Mouse (Mus musculus) mouse trophoblast stem cell (cell line): ENCODE measurements around the gene Chn2.

Experiments used
- in situ Hi-C, 2 experiments: fragments of 300-500 bp; cut with MseI, MboI; formaldehyde crosslinking; loops; 2 replicates in 1 of 2; 3 replicates in 1 of 2; pipeline ENCODE4 v1.15.1; 2025

The Chn2 gene

GRCm38 (mm10) chr6:54330166-54330565, 290.8 kb downstream of the Chn2 start:
- in situ Hi-C loops: no loop called here

DNA sequence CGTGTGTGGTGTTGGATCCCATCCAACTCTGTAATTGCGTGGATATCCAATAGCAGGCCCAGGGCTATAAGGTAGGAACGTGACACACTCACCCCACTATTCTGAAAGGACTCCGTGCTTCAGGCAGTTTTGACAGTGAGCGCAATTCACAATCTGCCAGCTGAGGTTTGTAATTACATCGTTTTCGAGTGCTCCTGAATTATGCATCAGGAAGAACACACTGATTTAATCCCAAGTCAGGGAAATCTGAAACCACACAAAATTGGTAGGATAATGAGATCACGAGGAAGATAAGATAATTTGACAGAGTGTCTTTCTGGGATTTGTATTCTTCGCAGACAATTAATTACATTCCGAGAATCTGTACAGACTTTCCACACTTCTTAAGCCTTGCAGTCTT, 292.4 kb downstream of the Chn2 start:
- in situ Hi-C loops: no loop called here

DNA sequence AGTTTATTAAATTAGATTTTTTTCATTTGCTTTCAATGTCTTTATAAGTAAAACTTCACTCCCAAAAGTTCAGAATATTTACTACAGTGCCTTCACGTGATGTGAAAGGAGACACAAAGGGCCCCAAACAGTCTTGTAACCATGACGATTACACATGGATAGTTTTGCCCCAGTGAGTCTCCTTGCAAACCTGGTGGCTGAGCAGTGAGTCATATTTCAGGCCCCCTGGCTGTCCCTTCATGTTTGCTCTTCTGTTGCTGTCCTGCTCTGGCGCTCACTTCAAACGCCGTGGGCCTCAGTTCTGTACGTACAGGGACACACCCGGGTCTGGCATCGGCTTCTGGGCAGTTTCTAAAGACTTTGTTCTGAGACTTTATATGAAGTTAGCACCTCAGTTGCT, 292.8 kb downstream of the Chn2 start:
- in situ Hi-C loops: no loop called here

- in situ Hi-C loops: no loop called here
These were observed 293.8 kb downstream of the Chn2 start for GRCm38 (mm10) chr6:54333116-54333651.

DNA sequence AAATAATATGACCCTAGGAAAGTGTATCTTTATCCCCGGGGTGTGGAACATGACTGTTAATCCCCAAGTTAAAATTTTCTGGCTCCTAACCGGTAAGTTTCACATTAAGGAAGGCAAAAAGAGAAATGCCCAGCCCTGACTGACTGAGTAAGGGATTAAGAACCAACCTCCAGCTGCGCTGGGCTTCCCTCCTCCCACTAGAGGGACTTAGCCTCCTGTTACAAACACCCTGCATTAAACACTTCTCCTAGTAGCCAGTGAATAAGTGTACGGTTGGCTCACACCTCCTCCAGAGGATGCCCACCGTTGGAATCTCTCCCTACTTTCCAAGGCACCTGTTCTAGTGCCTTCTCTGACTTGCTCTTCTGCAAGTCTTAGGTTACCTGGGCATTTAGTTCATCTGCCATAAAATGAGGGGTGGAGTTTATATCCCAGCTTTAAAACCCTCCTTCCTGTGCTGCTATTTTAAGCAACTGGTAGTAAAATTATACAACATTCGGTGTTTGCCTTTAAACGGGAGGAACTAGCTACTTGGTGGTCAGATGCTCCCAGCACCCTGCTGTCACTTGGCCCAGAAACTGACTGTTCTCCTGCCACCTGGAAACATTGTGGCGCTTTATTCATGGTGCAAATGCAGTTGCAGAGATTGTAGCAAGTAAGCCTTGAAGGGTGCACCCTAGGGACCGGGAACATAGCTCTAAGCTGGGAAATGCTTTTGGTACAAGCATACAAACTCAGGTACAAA, 294.5 kb downstream of the Chn2 start:
- in situ Hi-C loops: no loop called here

DNA sequence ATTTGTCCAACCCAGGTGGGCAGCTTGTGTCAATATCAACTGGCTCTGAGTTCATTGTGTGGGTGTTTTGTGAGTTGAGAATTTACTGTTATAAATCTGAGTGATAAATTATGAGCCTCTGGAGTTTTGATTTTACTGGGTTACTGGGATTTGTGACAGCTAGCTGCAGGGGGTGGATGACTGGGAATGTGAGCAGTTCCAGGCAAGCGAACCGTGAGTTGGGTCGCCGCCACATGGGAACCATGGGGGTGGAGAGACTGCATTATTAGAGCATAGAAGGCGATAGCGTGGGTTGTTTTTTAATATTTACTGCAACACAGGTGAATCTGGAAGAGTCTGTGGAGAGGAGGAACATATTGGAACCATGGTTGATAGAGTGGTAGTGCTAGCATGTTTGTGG, 298.0 kb downstream of the Chn2 start:
- in situ Hi-C loops: no loop called here

DNA sequence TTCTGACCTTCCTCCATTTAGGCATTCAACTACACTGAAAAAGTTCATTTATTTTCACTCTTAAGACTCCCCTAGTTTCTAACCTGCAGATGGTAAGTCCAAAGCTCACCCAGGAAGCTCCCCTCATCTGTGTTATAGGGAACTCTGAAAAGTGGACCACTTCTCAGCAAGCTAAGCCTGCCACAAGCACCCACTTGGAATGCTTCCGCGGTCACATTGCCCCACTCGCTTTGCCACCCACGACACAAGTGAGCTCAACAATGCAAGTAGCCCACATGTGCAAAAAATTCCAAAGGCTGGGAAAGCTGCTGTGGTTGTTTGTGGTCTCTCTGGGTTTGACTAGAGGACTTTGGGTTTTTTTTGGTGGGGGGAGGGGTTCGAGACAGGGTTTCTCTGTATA, 301.8 kb downstream of the Chn2 start:
- in situ Hi-C loops: no loop called here

DNA sequence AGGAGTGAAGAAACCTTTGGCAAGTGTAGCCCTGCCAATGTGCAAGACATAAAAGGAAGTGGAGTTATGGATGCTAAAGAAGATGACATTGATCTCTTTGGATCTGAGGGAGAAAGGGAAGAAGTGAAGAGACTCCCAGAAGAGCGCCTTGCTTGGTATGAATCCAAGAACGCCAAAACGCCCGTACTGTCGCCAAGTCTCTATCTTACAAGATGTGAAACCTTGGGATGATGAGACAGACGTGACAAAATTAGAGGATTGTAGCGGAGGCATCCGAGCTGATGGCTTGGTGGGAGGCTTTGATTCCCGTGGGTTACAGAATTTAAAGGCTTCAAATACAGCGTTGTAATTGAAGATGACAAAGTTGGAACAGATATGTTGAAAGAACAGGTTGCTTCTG, 302.9 kb downstream of the Chn2 start:
- in situ Hi-C loops: no loop called here
